Mouse (Mus musculus) stomach, embryonic 14.5 days (tissue): ENCODE data around the gene Lrrc32. TPM values are rescaled to one million over a fixed set of nuclear protein-coding genes. Genes with fewer than 3 reads are reported as not detected.
A peak's percentile ranks its signal among the peaks of the same experiment; 100 is the strongest.

ENCODE experiments used
- ATAC-seq: fragments of 200-750 bp; cut with Nextera tagmentation; 2 replicates; pipeline ENCODE4 v1.8.0; 2017; ENCODE audit warnings: low read depth, moderate TSS enrichment; ENCODE audit not compliant: insufficient number of reproducible peaks, insufficient read depth, low FRiP score
- H3K27ac ChIP-seq: fragments of 300-500 bp; sonication (generic); 2 replicates; pipeline ENCODE4 v1.5.1; 2014; ENCODE audit warnings: mild to moderate bottlenecking, low read length, moderate library complexity, mixed read lengths
- H3K27me3 ChIP-seq: fragments of 300-500 bp; sonication (generic); 2 replicates; pipeline ENCODE4 v1.6.1; 2014; ENCODE audit warnings: low read length, control low read depth, mixed read lengths; ENCODE audit not compliant: control insufficient read depth, insufficient read depth
- H3K36me3 ChIP-seq: fragments of 300-500 bp; sonication (generic); 2 replicates; pipeline ENCODE4 v1.6.1; 2014; ENCODE audit warnings: mild to moderate bottlenecking, control low read depth, low read length, moderate library complexity, mixed read lengths; ENCODE audit not compliant: control insufficient read depth, insufficient read depth
- H3K4me1 ChIP-seq: fragments of 300-500 bp; sonication (generic); 2 replicates; pipeline ENCODE4 v1.6.1; 2014; ENCODE audit warnings: low read length, control low read depth, mixed read lengths; ENCODE audit not compliant: control insufficient read depth, insufficient read depth
- H3K4me2 ChIP-seq: fragments of 300-500 bp; sonication (generic); replicated peaks from 2 replicates; pipeline ENCODE4 v1.6.1; 2014; ENCODE audit warnings: low read depth, low read length, control low read depth
- H3K4me3 ChIP-seq: fragments of 300-500 bp; sonication (generic); 2 replicates; pipeline ENCODE4 v1.5.1; 2014; ENCODE audit warnings: low read depth, low read length, control low read depth
- H3K9ac ChIP-seq: fragments of 300-500 bp; sonication (generic); replicated peaks from 2 replicates; pipeline ENCODE4 v1.6.1; 2014; ENCODE audit warnings: low read depth, mild to moderate bottlenecking, control low read depth, low read length, moderate library complexity, mixed read lengths
- H3K9me3 ChIP-seq: fragments of 300-500 bp; sonication (generic); 2 replicates; pipeline ENCODE4 v1.6.1; 2016; ENCODE audit warnings: low read depth, low read length, control low read depth; ENCODE audit not compliant: control insufficient read depth
- WGBS: fragments of 180-500 bp; shearing (Covaris S2); extraction: QIAGEN DNeasy Blood & Tissue Kit; methylation state at CpG from one replicate; pipeline ENCODE4 v1.1.7; 2014; 5-methylcytosine and 5-hydroxymethylcytosine counted together
- polyA plus RNA-seq: library from polyadenylated mRNA; unstranded; fragments of >200 nt; fragmentation: Nextera tagmentation; extraction: Ambion mirVana; gene quantifications from 2 replicates; pipeline ENCODE4 v1.2.1, GENCODE M21; 2014

Lrrc32 gene
- polyA plus RNA-seq, 1 experiment from 2014 or later: 12.4 TPM

- H3K27me3 ChIP-seq: no peaks in the 10 kb centered on the region
- WGBS: 13% methylated on average over 3 of the region's 3 CpGs
- H3K36me3 ChIP-seq: no peaks in the 10 kb centered on the region
- H3K4me3 ChIP-seq: no peak overlapping the region
- H3K4me2 ChIP-seq: no peak overlapping the region
- peak overlapping the region; percentile 95 for H3K27ac ChIP-seq
- peaks cover 30% of the 10 kb centered on the region; the same call in 1 of the 2 replicates for H3K4me1 ChIP-seq
- H3K9me3 ChIP-seq: no peaks in the 10 kb centered on the region
- no peak for ATAC-seq
- no peak overlapping the region for H3K9ac ChIP-seq
Observed at GRCm38 (mm10) chr7:98505664-98506063, 16.6 kb downstream of the Lrrc32 start.

- Histone ChIP-seq H3K4me1 (0 out of 2 replicates have a peak, but pooled peaks cover 3% of the 10 kb centered on the region), H3K4me2 (no peak overlapping the region), H3K27me3 (no peaks in the 10 kb centered on the region), H3K27ac (peak overlapping the region; percentile 52), H3K9ac (no peak overlapping the region), H3K4me3 (no peak overlapping the region), H3K9me3 (no peaks in the 10 kb centered on the region), H3K36me3 (no peaks in the 10 kb centered on the region)
- 63% methylated on average over 15 of the region's 15 CpGs for WGBS
- no peak for ATAC-seq
Observed at GRCm38 (mm10) chr7:98510961-98511958, 22.2 kb downstream of the Lrrc32 start.

- H3K27ac ChIP-seq: no peak overlapping the region
- 0 out of 2 replicates have a peak, but pooled peaks cover 3% of the 10 kb centered on the region for H3K4me1 ChIP-seq
- H3K4me3 ChIP-seq: no peak overlapping the region
- no peaks in the 10 kb centered on the region for H3K27me3 ChIP-seq
- ATAC-seq: no peak
- 61% methylated on average over 3 of the region's 3 CpGs for WGBS
- H3K9me3 ChIP-seq: no peaks in the 10 kb centered on the region
- H3K36me3 ChIP-seq: no peaks in the 10 kb centered on the region
- no peak overlapping the region for H3K9ac ChIP-seq
- H3K4me2 ChIP-seq: no peak overlapping the region
Observed at GRCm38 (mm10) chr7:98513251-98513650, 24.2 kb downstream of the Lrrc32 start.

GRCm38 (mm10) chr7:98522576-98522975 is 33.5 kb downstream of the Lrrc32 start:
- ATAC-seq: no peak
- Histone ChIP-seq H3K9ac (no peak overlapping the region), H3K27me3 (no peaks in the 10 kb centered on the region), H3K36me3 (no peaks in the 10 kb centered on the region), H3K27ac (no peak overlapping the region), H3K4me1 (peaks cover 19% of the 10 kb centered on the region), H3K4me3 (no peak overlapping the region), H3K4me2 (no peak overlapping the region), H3K9me3 (no peaks in the 10 kb centered on the region)
- WGBS: 83% methylated on average over 5 of the region's 5 CpGs

- Histone ChIP-seq H3K27me3 (no peaks in the 10 kb centered on the region), H3K27ac (peak overlapping the region; percentile 82), H3K9me3 (no peaks in the 10 kb centered on the region), H3K4me2 (no peak overlapping the region), H3K9ac (no peak overlapping the region), H3K36me3 (no peaks in the 10 kb centered on the region), H3K4me1 (peaks cover 19% of the 10 kb centered on the region), H3K4me3 (no peak overlapping the region)
- 68% methylated on average over 8 of the region's 8 CpGs for WGBS
- ATAC-seq: 0 out of 2 replicates have a peak, but pooled peaks have one; percentile 3
Observed at GRCm38 (mm10) chr7:98523070-98523812, 34.2 kb downstream of the Lrrc32 start.

GRCm38 (mm10) chr7:98523813-98524361 is 34.8 kb downstream of the Lrrc32 start:
- peak; percentile 44; the same call in 1 of the 2 replicates for ATAC-seq
- H3K36me3 ChIP-seq: no peaks in the 10 kb centered on the region

GRCm38 (mm10) chr7:98524401-98524800 is 35.3 kb downstream of the Lrrc32 start:
- WGBS: 33% methylated on average over 6 of the region's 6 CpGs
- no peak for ATAC-seq
- Histone ChIP-seq H3K27ac (peak overlapping the region; percentile 82; the same call in 1 of the 2 replicates), H3K9ac (no peak overlapping the region), H3K4me1 (peaks cover 23% of the 10 kb centered on the region), H3K36me3 (no peaks in the 10 kb centered on the region), H3K4me2 (no peak overlapping the region), H3K9me3 (no peaks in the 10 kb centered on the region), H3K4me3 (no peak overlapping the region), H3K27me3 (no peaks in the 10 kb centered on the region)

More at GRCm38 (mm10) chr7:98523813-98524361, 34.8 kb downstream of the Lrrc32 start:
- WGBS: 3% methylated on average over 7 of the region's 7 CpGs
- Histone ChIP-seq H3K4me1 (peaks cover 23% of the 10 kb centered on the region), H3K27me3 (no peaks in the 10 kb centered on the region), H3K4me2 (no peak overlapping the region), H3K27ac (peak overlapping the region; percentile 82), H3K9ac (no peak overlapping the region), H3K9me3 (no peaks in the 10 kb centered on the region), H3K4me3 (no peak overlapping the region)
